Mouse (Mus musculus) myocyte (in vitro differentiated cells): Measurements from ENCODE around the gene Glg1.

Experiments used
- E2F4 ChIP-seq: IDR thresholded peaks from one replicate; pipeline ENCODE4 v1.6.1; 2011; ENCODE audit warnings: mild to moderate bottlenecking, control low read depth, moderate library complexity; ENCODE audit not compliant: insufficient read depth
- MAX ChIP-seq: IDR thresholded peaks from one replicate; pipeline ENCODE4 v1.6.1; 2011; ENCODE audit warnings: low read depth, mild to moderate bottlenecking, control low read depth
- MYOD1 ChIP-seq, 3 experiments: IDR thresholded peaks; one replicate each; pipeline ENCODE4 v1.6.1; 2011; ENCODE audit warnings: control low read depth in 2 of 3, low read depth in 2 of 3, mild to moderate bottlenecking in 2 of 3, moderate library complexity in 1 of 3; ENCODE audit not compliant: insufficient read length in 2 of 3, control insufficient read depth in 1 of 3
- MYOG ChIP-seq, 3 experiments: IDR thresholded peaks; one replicate each; pipeline ENCODE4 v1.6.1; 2011; ENCODE audit warnings: control low read depth in 2 of 3, low read depth in 2 of 3, mild to moderate bottlenecking in 2 of 3; ENCODE audit not compliant: insufficient read length in 2 of 3, control insufficient read depth in 1 of 3, insufficient read depth in 1 of 3
- POLR2A ChIP-seq: IDR thresholded peaks from one replicate; pipeline ENCODE4 v1.6.1; 2011; ENCODE audit warnings: low read depth, mild to moderate bottlenecking, control low read depth, moderate library complexity; ENCODE audit not compliant: insufficient read length
- POLR2AphosphoS2 ChIP-seq: IDR thresholded peaks from one replicate; pipeline ENCODE4 v1.6.1; 2011; ENCODE audit warnings: low read depth, control low read depth; ENCODE audit not compliant: insufficient read length
- SRF ChIP-seq: IDR thresholded peaks from one replicate; pipeline ENCODE4 v1.6.1; 2011; ENCODE audit warnings: low read depth; ENCODE audit not compliant: control insufficient read depth, insufficient read length
- TCF12 ChIP-seq: IDR thresholded peaks from one replicate; pipeline ENCODE4 v1.6.1; 2011; ENCODE audit warnings: mild to moderate bottlenecking, control low read depth; ENCODE audit not compliant: poor library complexity, insufficient read depth, severe bottlenecking
- TCF3 ChIP-seq: IDR thresholded peaks from one replicate; pipeline ENCODE4 v1.6.1; 2011; ENCODE audit warnings: low read depth, control low read depth; ENCODE audit not compliant: insufficient read length
- USF1 ChIP-seq: IDR thresholded peaks from one replicate; pipeline ENCODE4 v1.6.1; 2011; ENCODE audit warnings: low read depth, mild to moderate bottlenecking, control low read depth, moderate library complexity

DNA sequence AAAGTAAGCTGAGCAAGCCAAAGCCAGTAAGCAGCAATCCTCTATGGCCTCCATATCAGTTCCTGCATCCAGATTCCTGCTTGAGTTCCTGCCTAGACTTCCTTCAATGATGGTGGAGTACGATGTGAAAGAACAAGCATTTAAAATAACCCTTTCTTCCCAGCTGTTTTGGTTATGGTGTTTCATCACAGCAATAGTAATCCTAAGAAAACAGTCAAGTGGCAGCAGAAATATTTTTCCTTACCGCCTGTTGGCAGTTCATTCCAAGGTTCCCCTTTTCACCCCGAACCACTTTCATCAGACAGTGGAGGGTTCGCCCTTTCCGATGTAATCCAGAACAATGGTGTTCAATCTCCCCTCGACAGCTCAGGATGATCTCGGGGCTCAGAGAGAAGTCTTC is 71.5 kb downstream of the Glg1 start:
- no peak for TF ChIP-seq MYOD1 (IDR thresholded peaks at IDR 0.05; ENCODE audit: control insufficient read depth in 1 of 3, insufficient read length in 2 of 3, low read depth in 2 of 3)
- TF ChIP-seq POLR2AphosphoS2 = no peak
- no peak for TF ChIP-seq POLR2A
- no peak for TF ChIP-seq MAX
- TF ChIP-seq SRF = no peak
- TF ChIP-seq TCF3 = no peak
- no peak for TF ChIP-seq TCF12
- TF ChIP-seq E2F4 = no peak
- TF ChIP-seq USF1 = no peak
- TF ChIP-seq MYOG (IDR thresholded peaks at IDR 0.05; ENCODE audit: control insufficient read depth in 1 of 3, insufficient read depth in 1 of 3, insufficient read length in 2 of 3, low read depth in 2 of 3) = no peak
